Mouse (Mus musculus) embryonic fibroblast, embryonic 13.5 days (primary cell): ENCODE results near the gene Nudt5. TPM values are rescaled to one million over a fixed set of nuclear protein-coding genes. Genes with fewer than 3 reads are reported as not detected.

Source experiments
- H3K27ac ChIP-seq: 2 replicates; pipeline ENCODE4 v1.5.1; 2012; ENCODE audit warnings: low read length, control low read depth, inconsistent platforms; ENCODE audit not compliant: insufficient read depth
- H3K4me1 ChIP-seq: 2 replicates; pipeline ENCODE4 v1.6.1; 2011; ENCODE audit warnings: low read length; ENCODE audit not compliant: control insufficient read depth, insufficient read depth
- H3K4me3 ChIP-seq: 2 replicates; pipeline ENCODE4 v1.5.1; 2011; ENCODE audit warnings: mild to moderate bottlenecking, control low read depth, low read length; ENCODE audit not compliant: insufficient read depth
- CTCF ChIP-seq: IDR thresholded peaks from 2 replicates; pipeline ENCODE4 v1.5.1; 2011; ENCODE audit warnings: mild to moderate bottlenecking, control low read depth, low read length, moderate library complexity, borderline replicate concordance; ENCODE audit not compliant: insufficient read depth
- POLR2A ChIP-seq: IDR thresholded peaks from 2 replicates; pipeline ENCODE4 v1.6.1; 2011; ENCODE audit warnings: low read depth, mild to moderate bottlenecking, control low read depth, low read length, moderate library complexity
- polyA plus RNA-seq: library from polyadenylated mRNA; stranded (reverse); fragments of >200 nt; gene quantifications from 2 replicates; pipeline ENCODE4 v1.2.4, GENCODE M21; 2011; ENCODE audit warnings: low read depth; ENCODE audit not compliant: missing spikeins, insufficient read length

Nudt5 gene
- polyA plus RNA-seq, 1 experiment = 89.6 TPM

- Histone ChIP-seq H3K4me3 (no peak overlapping the region), H3K27ac (no peak overlapping the region), H3K4me1 (no peaks in the 10 kb centered on the region)
- TF ChIP-seq CTCF = no peak
- TF ChIP-seq POLR2A = no peak
These were observed 22.9 kb downstream of the Nudt5 start for GRCm38 (mm10) chr2:5867681-5868080.

DNA sequence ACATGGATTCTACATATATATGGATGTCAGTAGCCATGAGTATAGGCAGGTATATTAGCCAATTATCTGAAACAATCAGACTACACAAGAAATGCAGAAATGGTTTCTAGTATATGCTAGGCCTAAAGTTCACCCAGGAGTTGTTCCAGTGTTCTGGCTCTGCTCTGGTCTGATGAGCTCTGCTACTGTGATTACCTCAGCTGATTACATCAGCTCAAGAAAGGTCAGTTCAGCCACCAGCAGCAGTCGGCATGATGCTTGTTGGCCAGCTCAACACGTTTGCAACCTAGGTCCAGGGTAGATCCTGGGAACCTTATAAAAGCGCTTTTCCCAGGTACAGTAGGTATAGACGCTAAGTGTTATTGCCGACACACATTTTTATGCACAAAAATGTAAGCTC, 24.9 kb downstream of the Nudt5 start:
- H3K4me3 ChIP-seq = no peak overlapping the region
- no peak overlapping the region for H3K27ac ChIP-seq
- TF ChIP-seq POLR2A (no peak), CTCF (no peak)
- no peaks in the 10 kb centered on the region for H3K4me1 ChIP-seq

DNA sequence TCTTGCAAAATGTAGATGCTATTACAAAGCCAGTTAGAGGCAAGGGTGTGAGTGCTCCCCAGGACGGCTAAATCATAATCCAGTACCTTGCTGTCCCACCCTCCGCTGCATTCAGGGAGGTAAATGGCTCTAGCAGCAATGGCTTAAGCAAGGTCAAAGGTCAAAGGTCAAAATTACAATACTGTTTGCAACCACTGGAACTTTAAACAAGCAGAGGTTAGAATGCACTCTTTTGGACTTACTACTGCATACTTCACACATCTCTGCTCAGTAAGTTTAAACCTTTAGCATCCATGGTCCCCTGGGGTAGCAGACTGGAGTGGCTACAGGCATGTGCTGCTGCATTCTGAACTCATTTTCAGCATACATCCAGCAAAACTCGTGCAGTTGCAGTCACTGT, 32.6 kb downstream of the Nudt5 start:
- no peak for TF ChIP-seq POLR2A
- H3K4me3 ChIP-seq = no peak overlapping the region

GRCm38 (mm10) chr2:5888865-5889264, 44.0 kb downstream of the Nudt5 start:
- TF ChIP-seq POLR2A = no peak
- H3K4me1 ChIP-seq = no peaks in the 10 kb centered on the region
- H3K4me3 ChIP-seq = no peak overlapping the region
- H3K27ac ChIP-seq = no peak overlapping the region

More for the DNA sequence above, 32.6 kb downstream of the Nudt5 start:
- Histone ChIP-seq H3K27ac (no peak overlapping the region), H3K4me1 (no peaks in the 10 kb centered on the region)

DNA sequence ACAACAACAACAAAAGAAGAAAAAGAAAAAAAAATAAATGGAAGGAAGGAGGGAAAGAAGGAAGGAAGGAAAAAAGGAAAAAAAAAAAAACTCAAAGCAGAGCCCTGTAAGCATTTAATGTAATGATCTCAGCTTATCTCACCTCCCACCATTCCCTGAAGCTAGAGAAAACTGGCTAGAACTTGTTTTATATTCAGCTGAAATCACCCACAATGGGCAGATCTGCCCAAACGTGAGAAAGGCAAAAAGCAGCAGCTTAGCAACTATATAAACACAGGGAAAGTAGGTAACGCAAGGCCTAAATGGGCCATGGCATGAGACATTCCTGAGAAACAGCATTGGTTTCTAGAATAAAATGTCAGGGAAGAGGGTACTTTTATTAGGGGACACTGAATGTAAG, 44.6 kb downstream of the Nudt5 start:
- Histone ChIP-seq H3K27ac (no peak overlapping the region), H3K4me3 (no peak overlapping the region), H3K4me1 (no peaks in the 10 kb centered on the region)
- TF ChIP-seq POLR2A = no peak
- TF ChIP-seq CTCF = no peak

DNA sequence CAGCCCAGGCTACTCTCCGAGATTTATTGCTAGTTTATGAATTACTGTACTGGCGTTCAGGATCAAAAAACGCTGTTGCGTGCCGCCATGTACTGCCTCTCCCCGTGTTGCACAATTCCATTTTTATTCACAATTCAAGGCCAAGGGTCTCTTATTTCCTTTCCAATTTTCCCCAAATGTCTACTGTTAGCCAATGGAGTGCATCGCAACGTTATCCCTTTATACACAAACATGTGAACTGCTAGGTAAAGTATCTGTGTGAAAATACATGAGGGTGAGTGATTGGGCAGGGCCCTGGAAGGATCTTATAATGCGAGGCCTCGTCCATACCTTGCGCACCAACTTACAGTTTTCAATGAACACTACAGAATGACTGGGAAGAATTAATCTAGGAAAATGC, 49.5 kb downstream of the Nudt5 start:
- TF ChIP-seq POLR2A = no peak
- no peak for TF ChIP-seq CTCF
- no peak overlapping the region; the same call in 1 of the 2 replicates for H3K27ac ChIP-seq

GRCm38 (mm10) chr2:5894843-5895570, 50.2 kb downstream of the Nudt5 start, which contains the start of gene Sec61a2:
Gene Sec61a2 (minus strand): TSS chr2:5895432.
- Histone ChIP-seq H3K4me1 (0 out of 2 replicates have a peak, but pooled peaks cover 2% of the 10 kb centered on the region), H3K4me3 (peak within 1 kb of the TSS; percentile 93), H3K27ac (peak within 1 kb of the TSS; percentile 49)
- TF ChIP-seq POLR2A (peak; percentile 100), CTCF (no peak)

More for the DNA sequence above, 49.5 kb downstream of the Nudt5 start:
- H3K4me3 ChIP-seq = peak overlapping the region; percentile 93
- 0 out of 2 replicates have a peak, but pooled peaks cover 2% of the 10 kb centered on the region for H3K4me1 ChIP-seq

DNA sequence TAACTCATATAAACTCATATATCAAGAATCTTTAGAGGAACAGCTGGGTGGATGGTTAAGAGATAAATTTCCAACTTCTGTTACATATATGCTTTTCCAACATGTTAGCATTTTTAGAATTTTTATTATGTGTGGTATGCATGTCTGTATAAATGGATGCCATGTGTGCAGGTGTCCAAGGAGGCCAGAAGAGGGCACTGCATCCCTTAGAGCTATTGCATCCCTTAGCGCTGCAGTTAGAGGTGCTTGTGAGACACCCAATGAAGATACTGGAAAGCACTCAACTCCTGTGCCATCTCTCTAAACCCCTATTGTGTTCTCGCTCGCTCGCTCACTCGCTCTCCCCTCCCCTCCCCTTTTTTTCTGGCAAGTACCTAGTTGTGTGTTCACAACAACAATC, 55.3 kb downstream of the Nudt5 start:
- no peak overlapping the region for H3K4me3 ChIP-seq
- H3K4me1 ChIP-seq = 0 out of 2 replicates have a peak, but pooled peaks cover 2% of the 10 kb centered on the region
- no peak for TF ChIP-seq POLR2A
- peak; percentile 55; the same call in 1 of the 2 replicates for TF ChIP-seq CTCF
- no peak overlapping the region for H3K27ac ChIP-seq

- TF ChIP-seq CTCF (no peak), POLR2A (no peak)
- no peaks in the 10 kb centered on the region for H3K4me1 ChIP-seq
- no peak overlapping the region for H3K4me3 ChIP-seq
- H3K27ac ChIP-seq = no peak overlapping the region
These were observed 61.3 kb downstream of the Nudt5 start for GRCm38 (mm10) chr2:5906092-5906491.

GRCm38 (mm10) chr2:5906625-5907024, 61.8 kb downstream of the Nudt5 start:
- H3K27ac ChIP-seq = no peak overlapping the region
- H3K4me3 ChIP-seq = no peak overlapping the region
- no peaks in the 10 kb centered on the region for H3K4me1 ChIP-seq
- TF ChIP-seq CTCF (no peak), POLR2A (no peak)
